Mouse (Mus musculus) limb, embryonic 11.5 days (tissue): ENCODE measurements around the gene Trim28. TPM values are rescaled to one million over a fixed set of nuclear protein-coding genes. Genes with fewer than 3 reads are reported as not detected.

ENCODE experiments used
- ATAC-seq: fragments of 200-750 bp; cut with Nextera tagmentation; 2 replicates; pipeline ENCODE4 v1.8.0; 2017; ENCODE audit warnings: low read depth; ENCODE audit not compliant: insufficient number of reproducible peaks, low FRiP score, low TSS enrichment
- DNase-seq: peaks from one replicate; pipeline ENCODE4 v3.0.0-alpha.2; 2015; ENCODE audit warnings: low spot score
- H3K27ac ChIP-seq: fragments of 300-500 bp; sonication (generic); replicated peaks from 2 replicates; pipeline ENCODE4 v1.5.1; 2014; ENCODE audit warnings: low read depth, mild to moderate bottlenecking, low read length
- H3K27me3 ChIP-seq: fragments of 300-500 bp; sonication (generic); 2 replicates; pipeline ENCODE4 v1.6.1; 2014; ENCODE audit warnings: mild to moderate bottlenecking, low read length, mixed read lengths; ENCODE audit not compliant: control insufficient read depth, insufficient read depth
- H3K36me3 ChIP-seq: fragments of 300-500 bp; sonication (generic); 2 replicates; pipeline ENCODE4 v1.6.1; 2014; ENCODE audit warnings: mild to moderate bottlenecking, low read length, moderate library complexity, mixed read lengths; ENCODE audit not compliant: control insufficient read depth, insufficient read depth
- H3K4me1 ChIP-seq: fragments of 300-500 bp; sonication (generic); 2 replicates; pipeline ENCODE4 v1.6.1; 2014; ENCODE audit warnings: low read length, mixed read lengths; ENCODE audit not compliant: control insufficient read depth, insufficient read depth
- H3K4me2 ChIP-seq: fragments of 300-500 bp; sonication (generic); 2 replicates; pipeline ENCODE4 v1.6.1; 2014; ENCODE audit warnings: low read depth, mild to moderate bottlenecking, moderate library complexity; ENCODE audit not compliant: severe bottlenecking
- H3K4me3 ChIP-seq: fragments of 300-500 bp; sonication (generic); 2 replicates; pipeline ENCODE4 v1.5.1; 2014; ENCODE audit warnings: low read depth, low read length
- H3K9ac ChIP-seq: fragments of 300-500 bp; sonication (generic); 2 replicates; pipeline ENCODE4 v1.6.1; 2014; ENCODE audit warnings: mild to moderate bottlenecking, low read length
- H3K9me3 ChIP-seq: fragments of 300-500 bp; sonication (generic); 2 replicates; pipeline ENCODE4 v1.6.1; 2016; ENCODE audit warnings: low read length; ENCODE audit not compliant: control insufficient read depth
- WGBS: fragments of 180-500 bp; shearing (Covaris S2); extraction: QIAGEN DNeasy Blood & Tissue Kit; methylation state at CpG from one replicate; pipeline ENCODE4 v1.1.7; 2014; 5-methylcytosine and 5-hydroxymethylcytosine counted together
- polyA plus RNA-seq: library from polyadenylated mRNA; unstranded; fragments of >200 nt; fragmentation: Nextera tagmentation; extraction: Ambion mirVana; gene quantifications from 2 replicates; pipeline ENCODE4 v1.2.1, GENCODE M21; 2014

The Trim28 gene
- polyA plus RNA-seq, 1 experiment from 2014 or later, result 610 TPM

- Histone ChIP-seq H3K4me2 (peak overlapping the region; percentile 79; the same call in 1 of the 2 replicates), H3K4me1 (peaks cover 7% of the 10 kb centered on the region), H3K4me3 (peak overlapping the region; percentile 74; the same call in 1 of the 2 replicates), H3K27me3 (peaks cover 25% of the 10 kb centered on the region), H3K36me3 (peaks cover 10% of the 10 kb centered on the region; the same call in 1 of the 2 replicates), H3K9ac (no peak overlapping the region; the same call in 1 of the 2 replicates), H3K9me3 (peaks cover 12% of the 10 kb centered on the region; the same call in 1 of the 2 replicates), H3K27ac (no peak overlapping the region)
- 89% methylated on average over 1 of the region's 1 CpGs for WGBS
- DNase-seq (no peak), ATAC-seq (no peak)
These were observed 40.3 kb downstream of the Trim28 start for GRCm38 (mm10) chr7:13039181-13039580.

GRCm38 (mm10) chr7:13041256-13041655 lies 42.3 kb downstream of the Trim28 start:
- H3K27me3 ChIP-seq, result peaks cover 36% of the 10 kb centered on the region
- no peak for ATAC-seq
- DNase-seq, result peak; percentile 18
- WGBS, result 57% methylated on average over 1 of the region's 1 CpGs
- H3K4me2 ChIP-seq, result no peak overlapping the region
- peaks cover 12% of the 10 kb centered on the region; the same call in 1 of the 2 replicates for H3K9me3 ChIP-seq
- H3K36me3 ChIP-seq, result no peaks in the 10 kb centered on the region
- H3K4me1 ChIP-seq, result peaks cover 3% of the 10 kb centered on the region
- H3K4me3 ChIP-seq, result no peak overlapping the region
- no peak overlapping the region for H3K27ac ChIP-seq
- no peak overlapping the region for H3K9ac ChIP-seq

GRCm38 (mm10) chr7:13042511-13042910 lies 43.6 kb downstream of the Trim28 start:
- Histone ChIP-seq H3K9ac (no peak overlapping the region), H3K27me3 (peaks cover 36% of the 10 kb centered on the region), H3K4me1 (no peaks in the 10 kb centered on the region; the same call in 1 of the 2 replicates), H3K27ac (no peak overlapping the region), H3K4me2 (no peak overlapping the region), H3K4me3 (no peak overlapping the region), H3K36me3 (no peaks in the 10 kb centered on the region), H3K9me3 (peaks cover 12% of the 10 kb centered on the region; the same call in 1 of the 2 replicates)
- WGBS, result 75% methylated on average over 6 of the region's 6 CpGs
- DNase-seq, result peak; percentile 21
- no peak for ATAC-seq

- DNase-seq, result no peak
- H3K36me3 ChIP-seq, result no peaks in the 10 kb centered on the region
- H3K27me3 ChIP-seq, result peaks cover 36% of the 10 kb centered on the region
- no peak for ATAC-seq
- peak overlapping the region; percentile 47 for H3K4me3 ChIP-seq
- no peak overlapping the region for H3K9ac ChIP-seq
- peaks cover 12% of the 10 kb centered on the region; the same call in 1 of the 2 replicates for H3K9me3 ChIP-seq
- peak overlapping the region; percentile 88; the same call in 1 of the 2 replicates for H3K4me2 ChIP-seq
- no peaks in the 10 kb centered on the region; the same call in 1 of the 2 replicates for H3K4me1 ChIP-seq
- WGBS, result 31% methylated on average over 16 of the region's 16 CpGs
- no peak overlapping the region for H3K27ac ChIP-seq
These were observed 44.2 kb downstream of the Trim28 start for GRCm38 (mm10) chr7:13043120-13043444.

GRCm38 (mm10) chr7:13043445-13044253 lies 44.7 kb downstream of the Trim28 start:
- ATAC-seq, result peak; percentile 20; the same call in 1 of the 2 replicates
- DNase-seq, result peak; percentile 63
- Histone ChIP-seq H3K4me2 (peak overlapping the region; percentile 88), H3K27ac (0 out of 2 replicates have a peak overlapping the region, but pooled peaks have one; percentile 6), H3K4me3 (peak overlapping the region; percentile 47), H3K27me3 (peaks cover 36% of the 10 kb centered on the region), H3K4me1 (no peaks in the 10 kb centered on the region; the same call in 1 of the 2 replicates), H3K9me3 (peaks cover 12% of the 10 kb centered on the region; the same call in 1 of the 2 replicates), H3K9ac (peak overlapping the region; percentile 69), H3K36me3 (no peaks in the 10 kb centered on the region)
- WGBS, result 4% methylated on average over 88 of the region's 88 CpGs

- H3K4me2 ChIP-seq, result peak overlapping the region; percentile 88
- ATAC-seq (peak; percentile 5; the same call in 1 of the 2 replicates), DNase-seq (no peak)
- H3K36me3 ChIP-seq, result no peaks in the 10 kb centered on the region
- no peaks in the 10 kb centered on the region for H3K4me1 ChIP-seq
- WGBS, result 3% methylated on average over 23 of the region's 23 CpGs
- peaks cover 12% of the 10 kb centered on the region; the same call in 1 of the 2 replicates for H3K9me3 ChIP-seq
- peaks cover 36% of the 10 kb centered on the region for H3K27me3 ChIP-seq
- H3K27ac ChIP-seq, result no peak overlapping the region
- peak overlapping the region; percentile 47 for H3K4me3 ChIP-seq
- H3K9ac ChIP-seq, result peak overlapping the region; percentile 69
These were observed 45.3 kb downstream of the Trim28 start for GRCm38 (mm10) chr7:13044254-13044625.

- Histone ChIP-seq H3K27ac (no peak overlapping the region), H3K4me2 (no peak overlapping the region), H3K9ac (no peak overlapping the region), H3K4me1 (no peaks in the 10 kb centered on the region), H3K4me3 (no peak overlapping the region), H3K9me3 (peaks cover 12% of the 10 kb centered on the region; the same call in 1 of the 2 replicates), H3K36me3 (no peaks in the 10 kb centered on the region), H3K27me3 (peaks cover 36% of the 10 kb centered on the region)
- DNase-seq (peak; percentile 73), ATAC-seq (peak; percentile 47; the same call in 1 of the 2 replicates)
- 17% methylated on average over 2 of the region's 2 CpGs for WGBS
These were observed 47.2 kb downstream of the Trim28 start for GRCm38 (mm10) chr7:13046084-13046483.

- WGBS, result 89% methylated on average over 13 of the region's 13 CpGs
These were observed 54.1 kb downstream of the Trim28 start for GRCm38 (mm10) chr7:13053001-13053400.

More at GRCm38 (mm10) chr7:13053001-13053400, 54.1 kb downstream of the Trim28 start:
- DNase-seq (no peak), ATAC-seq (no peak)
- no peaks in the 10 kb centered on the region for H3K9me3 ChIP-seq
- no peaks in the 10 kb centered on the region for H3K4me1 ChIP-seq
- H3K9ac ChIP-seq, result no peak overlapping the region
- H3K27ac ChIP-seq, result no peak overlapping the region
- no peak overlapping the region for H3K4me2 ChIP-seq
- no peak overlapping the region for H3K4me3 ChIP-seq
- no peaks in the 10 kb centered on the region for H3K27me3 ChIP-seq
- H3K36me3 ChIP-seq, result no peaks in the 10 kb centered on the region
